Mouse (Mus musculus) MEL-GATA-1-ER (cell line): ENCODE data around the gene Dnmt3b.
"Not testable (repeated sequence)": the region's sequence is repeated elsewhere in the genome, so short reads cannot be mapped to it uniquely, and the experiment has no call there.

Experiments used
- DNase-seq: peaks from one replicate; pipeline ENCODE4 v3.0.0-alpha.2; 2012; ENCODE audit warnings: low read depth; ENCODE audit errors: extremely low read depth

Gene Dnmt3b

GRCm38 (mm10) chr2:153712646-153713091, 63.4 kb downstream of the Dnmt3b start:
- peak; percentile 46 for DNase-seq

- no peak for DNase-seq
Measured at GRCm38 (mm10) chr2:153713227-153713626, 64.0 kb downstream of the Dnmt3b start.

GRCm38 (mm10) chr2:153717861-153718260, 68.6 kb downstream of the Dnmt3b start:
- DNase-seq = not testable (repeated sequence)

- no peak for DNase-seq
Measured at GRCm38 (mm10) chr2:153723098-153723497, 73.8 kb downstream of the Dnmt3b start.

- peak; percentile 89 for DNase-seq
Measured at GRCm38 (mm10) chr2:153724424-153724823, 75.2 kb downstream of the Dnmt3b start.

- DNase-seq = no peak
Measured at GRCm38 (mm10) chr2:153724871-153725270, 75.6 kb downstream of the Dnmt3b start.

GRCm38 (mm10) chr2:153725291-153725690, 76.0 kb downstream of the Dnmt3b start:
- DNase-seq = no peak

- DNase-seq = no peak
Measured at GRCm38 (mm10) chr2:153734033-153734432, 84.8 kb downstream of the Dnmt3b start.
